Mouse (Mus musculus) hematopoietic stem cell, adult 5-6 weeks (primary cell): ENCODE results near the gene Cd164. TPM values are rescaled to one million over a fixed set of nuclear protein-coding genes. Genes with fewer than 3 reads are reported as not detected.

Source experiments
- ATAC-seq, 2 experiments: fragments of 125-278 bp in 1 of 2; replicated peaks in 1 of 2; 2 replicates each; pipeline ENCODE4 v1.8.0; 2016 to 2017; ENCODE audit warnings: inconsistent platforms in 2 of 2, mild to moderate bottlenecking in 2 of 2, moderate number of reproducible peaks in 2 of 2, low read depth in 1 of 2, moderate TSS enrichment in 1 of 2; ENCODE audit not compliant: low FRiP score in 2 of 2, poor library complexity in 2 of 2, severe bottlenecking in 2 of 2, insufficient read depth in 1 of 2, low TSS enrichment in 1 of 2
- total RNA-seq: library from RNA; stranded (forward); fragments of 172-1452, 232-1000 nt; gene quantifications from 2 replicates; pipeline ENCODE4 v1.2.3, GENCODE M21; 2017

The Cd164 gene
- total RNA-seq, 1 experiment from 2014 or later, result 160 TPM

DNA sequence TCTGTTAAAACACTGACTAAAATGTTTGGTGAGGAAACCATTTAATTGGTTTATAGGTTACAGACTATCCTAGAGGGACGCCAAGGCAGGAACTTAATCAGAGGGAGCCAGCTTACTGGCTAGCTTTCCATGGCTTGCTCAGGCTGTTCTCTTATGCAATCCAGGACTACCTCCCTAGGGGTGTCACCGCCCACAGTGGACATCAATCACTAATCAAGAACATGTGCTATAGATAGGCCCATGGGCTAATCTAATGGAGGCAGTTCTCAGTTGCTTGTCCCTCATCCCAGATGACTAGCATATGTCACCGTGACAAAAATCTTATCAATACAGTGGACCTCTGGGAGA is 18.7 kb downstream of the Cd164 start:
- ATAC-seq, result no peak

DNA sequence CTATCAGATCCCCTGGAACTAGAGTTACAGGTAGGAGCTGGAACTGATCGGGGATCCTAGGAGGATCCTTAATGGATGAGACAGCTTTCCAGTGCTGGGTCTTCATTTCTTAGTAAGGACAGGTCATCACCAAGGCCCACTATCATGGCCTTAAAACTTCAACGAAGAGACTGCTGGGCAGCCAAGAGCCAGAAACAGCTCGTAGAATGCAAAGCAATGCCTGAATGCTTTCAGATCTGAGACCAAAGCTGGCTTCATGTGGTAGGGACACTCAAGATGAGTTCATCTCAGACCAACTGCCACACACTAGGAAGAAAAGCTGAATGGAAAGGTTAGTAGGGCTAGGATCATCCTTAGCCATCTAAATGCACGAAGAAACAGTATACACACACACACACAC is 19.8 kb downstream of the Cd164 start:
- no peak for ATAC-seq

DNA sequence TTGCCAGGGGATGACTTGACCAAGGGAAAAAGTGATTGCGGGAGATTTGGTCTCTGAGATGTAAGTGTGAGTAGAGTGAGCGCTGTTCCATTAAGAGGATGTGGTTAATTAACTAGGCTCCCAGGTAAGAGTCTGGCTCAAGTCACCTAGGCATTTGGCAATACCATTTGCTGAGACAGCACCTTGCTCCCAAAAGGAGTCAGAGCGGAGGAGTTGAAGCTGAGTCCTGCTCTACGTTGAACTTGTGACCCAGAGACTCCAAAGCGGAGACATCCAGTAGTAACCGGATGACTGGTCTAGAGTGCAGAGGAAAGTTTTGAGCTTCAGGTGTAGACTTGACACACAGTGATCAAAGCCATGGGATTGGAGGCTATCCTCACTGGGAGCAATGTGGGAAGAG is 22.8 kb downstream of the Cd164 start:
- no peak for ATAC-seq

DNA sequence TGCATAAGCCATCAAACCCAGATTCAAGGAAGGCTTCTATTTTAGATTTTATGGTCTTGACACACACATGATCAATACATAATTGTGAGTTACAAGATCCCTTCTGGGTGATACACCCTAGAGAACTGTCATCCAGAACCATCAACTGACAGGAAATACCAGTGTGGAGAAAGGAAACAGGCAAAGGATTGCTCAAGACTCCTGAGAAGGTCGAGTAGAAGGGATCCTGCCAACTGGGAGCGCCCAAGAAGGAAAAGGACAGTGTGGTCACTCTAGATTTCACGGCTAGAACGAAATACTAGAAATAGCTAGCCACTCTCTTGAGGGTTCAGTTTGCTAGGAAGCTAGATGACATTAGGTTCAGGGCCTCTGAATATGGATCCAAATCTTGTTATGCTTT is 24.2 kb downstream of the Cd164 start:
- ATAC-seq, result no peak

DNA sequence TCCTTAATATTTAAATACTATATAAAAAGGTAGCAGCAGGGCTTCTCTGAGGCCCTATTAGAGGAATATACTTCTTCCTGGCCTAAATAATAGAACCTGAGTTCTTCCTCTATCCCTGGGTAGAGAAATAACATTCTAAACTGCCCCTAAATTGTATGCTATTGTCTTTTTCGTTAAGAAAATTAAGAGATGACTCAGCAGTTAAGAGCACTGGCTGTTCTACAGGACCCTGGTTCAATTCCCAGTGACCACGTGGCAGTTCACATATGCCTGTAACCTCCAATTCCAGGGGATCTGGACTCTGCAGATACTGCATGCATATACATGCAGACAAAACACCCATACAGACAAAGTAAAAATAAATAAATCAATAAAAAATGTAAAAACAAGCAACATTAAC is 24.6 kb downstream of the Cd164 start:
- ATAC-seq, result no peak

DNA sequence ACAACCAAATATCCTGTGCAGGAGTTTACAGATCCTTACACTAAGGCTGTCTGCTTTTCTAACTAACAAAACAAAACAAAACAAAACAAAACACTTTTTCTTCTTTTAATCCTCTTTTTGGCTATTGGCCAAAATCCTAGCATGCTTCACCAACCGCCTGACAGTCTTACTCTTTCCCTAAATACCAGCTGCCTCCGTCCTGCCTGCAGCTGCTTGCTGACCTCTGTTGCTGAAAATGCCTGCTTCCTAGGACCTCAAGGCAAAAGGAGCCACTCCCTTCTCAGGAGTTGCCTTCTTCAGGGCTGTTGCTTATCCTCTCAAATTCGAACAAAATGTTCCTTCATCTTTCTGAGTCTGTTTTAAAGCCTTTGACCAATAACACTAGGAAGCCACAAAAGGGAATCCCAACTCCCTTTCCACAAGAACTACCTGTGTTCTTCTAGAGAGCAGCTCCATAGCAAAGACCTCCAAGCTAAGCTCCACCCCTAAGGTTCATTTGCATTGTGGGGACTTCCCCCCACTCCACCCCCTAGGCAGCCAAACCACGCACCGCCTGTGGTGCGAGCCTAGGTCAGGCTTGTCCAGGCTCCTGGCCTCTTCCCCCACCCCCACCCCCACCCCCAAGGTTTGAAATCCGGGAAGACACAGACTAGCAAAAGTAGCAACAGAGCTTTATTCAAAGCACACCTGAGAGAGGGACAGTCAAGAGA is 25.4 kb downstream of the Cd164 start:
- ATAC-seq, result peak; percentile 56 to 62; a peak in 2 of 4 replicates

DNA sequence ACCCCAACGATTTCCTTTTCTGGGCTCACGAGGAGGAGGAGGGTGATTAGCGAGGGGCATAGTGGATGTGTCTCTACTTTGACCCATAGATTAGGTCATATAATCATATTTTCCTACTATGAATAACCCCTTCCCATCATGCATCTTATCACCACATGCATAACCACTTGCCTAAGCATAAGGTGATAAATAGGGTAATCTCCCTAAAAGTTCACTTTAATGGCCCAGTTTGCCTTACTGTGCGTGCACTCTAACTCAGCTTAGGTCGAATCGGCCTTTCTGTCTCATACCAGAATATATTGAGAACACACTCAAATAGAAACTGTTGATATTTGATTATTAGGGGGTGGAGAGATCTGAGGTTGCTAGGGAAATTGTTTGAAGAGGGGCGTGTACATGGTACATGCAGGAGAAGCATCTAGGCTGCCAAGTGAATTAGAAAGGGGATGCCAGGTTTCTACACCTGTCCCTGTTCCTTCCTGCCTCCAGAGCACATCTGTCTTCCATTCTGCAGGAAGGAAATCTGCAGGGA is 26.1 kb downstream of the Cd164 start:
- no peak for ATAC-seq

DNA sequence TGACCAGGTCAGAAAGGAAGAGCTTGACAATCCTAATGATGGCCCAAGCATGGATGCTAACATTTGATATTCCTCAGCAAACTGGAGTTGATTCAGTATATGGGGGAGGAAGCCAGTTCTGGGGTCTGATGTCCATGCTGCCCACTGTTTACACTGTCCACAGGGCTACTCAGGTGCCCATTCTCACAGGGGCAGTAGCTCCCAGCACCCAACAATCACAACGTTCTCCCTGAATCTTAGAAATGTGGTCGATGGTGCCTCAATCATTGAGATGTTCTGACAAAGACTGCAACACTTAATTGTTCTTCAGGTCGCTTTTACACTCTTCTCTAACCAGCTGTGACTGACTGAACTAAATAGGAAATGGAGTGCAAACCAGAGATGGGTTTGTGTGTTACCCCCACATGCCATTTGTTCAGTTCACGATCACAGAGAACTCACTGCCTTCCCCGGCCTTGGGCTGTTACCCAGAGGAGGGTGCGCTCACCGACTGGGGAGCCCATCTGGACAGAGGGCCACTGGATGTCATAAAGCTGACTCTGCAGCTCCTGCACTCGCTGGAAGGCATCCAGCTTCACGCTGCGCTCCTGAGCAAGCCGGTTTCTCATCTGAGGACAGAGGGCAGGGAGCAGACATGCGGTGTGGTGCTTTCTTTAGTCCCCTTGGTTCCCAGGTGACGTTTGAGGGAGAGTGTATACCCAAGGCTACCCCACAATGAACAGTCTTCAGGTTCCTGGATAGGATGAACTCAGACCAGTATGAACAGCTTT is 27.4 kb downstream of the Cd164 start:
- no peak for ATAC-seq

DNA sequence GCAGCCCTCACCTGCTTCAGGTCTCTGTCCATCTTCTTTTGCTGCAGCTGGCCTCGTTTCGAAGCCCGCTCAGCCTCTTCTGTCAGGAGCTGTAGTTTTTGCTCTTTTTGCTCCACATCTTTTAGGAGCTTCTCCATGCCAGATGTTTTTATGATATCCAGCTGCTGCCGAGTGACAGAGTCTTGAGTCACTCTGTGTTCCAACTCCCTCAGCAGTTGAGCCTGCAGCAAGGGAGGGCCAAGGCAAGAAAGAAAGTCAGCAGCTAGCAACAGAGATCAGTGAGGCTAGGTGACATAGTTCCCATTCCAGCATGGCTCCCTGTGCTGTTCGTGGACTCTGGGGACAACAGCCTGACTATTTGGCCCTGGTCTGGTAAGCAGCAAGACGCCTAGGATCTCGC is 31.5 kb downstream of the Cd164 start:
- ATAC-seq, result no peak

DNA sequence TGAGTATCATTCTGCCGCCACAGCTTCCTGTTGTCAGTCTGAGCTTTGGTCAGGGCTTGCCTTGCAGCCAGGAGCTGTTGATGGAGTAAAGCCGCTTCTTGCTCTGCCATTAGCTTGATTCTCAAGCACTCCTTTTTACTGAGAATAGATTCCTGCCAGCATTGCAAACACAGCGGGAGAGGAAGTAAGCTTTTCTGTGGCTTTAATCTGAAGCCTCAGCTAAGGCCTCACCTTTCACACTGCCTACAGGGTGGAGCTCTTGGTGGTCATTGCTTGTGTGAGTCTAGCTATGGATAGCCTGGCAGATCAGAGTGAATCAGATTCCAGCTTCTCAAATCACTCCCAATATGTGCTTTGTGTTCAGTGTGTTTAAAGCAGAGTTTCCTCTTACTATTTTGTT is 33.1 kb downstream of the Cd164 start:
- peak; percentile 22 to 29; a peak in 2 of 4 replicates for ATAC-seq

DNA sequence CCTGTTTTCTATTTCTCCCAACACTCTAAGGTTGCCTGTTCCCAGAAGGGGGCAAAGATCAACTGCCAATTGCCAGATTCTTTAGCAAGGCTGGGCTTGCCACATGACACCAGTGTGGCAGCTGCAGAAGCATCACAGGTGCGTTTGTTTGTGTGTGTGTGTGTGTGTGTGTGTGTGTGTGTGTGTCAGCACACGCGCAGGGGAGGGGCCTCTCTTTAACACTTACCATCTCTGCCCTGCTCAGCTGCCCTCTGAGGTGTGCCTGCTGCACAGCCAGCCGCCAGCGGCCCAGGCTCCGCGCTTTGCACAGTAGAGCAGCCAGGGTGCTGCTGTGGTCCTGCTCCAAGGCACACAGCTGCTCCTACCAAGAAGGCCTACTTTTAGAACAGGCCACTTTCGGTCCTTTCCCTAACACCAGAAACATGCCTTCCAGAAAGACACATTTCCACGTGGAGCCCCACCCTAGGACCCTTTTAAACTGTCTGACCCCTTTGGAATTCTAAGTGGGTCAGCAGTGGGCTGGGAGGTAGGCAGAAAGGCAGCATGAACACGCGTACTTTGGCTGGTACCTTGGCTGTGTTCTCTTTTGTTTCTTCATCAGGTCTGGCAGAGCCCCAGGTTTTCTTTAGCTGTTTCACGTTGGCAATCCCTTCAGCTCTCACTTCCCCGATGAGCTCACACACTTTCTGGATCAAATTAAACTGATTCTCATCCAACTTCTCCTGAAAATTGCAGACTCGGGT is 33.8 kb downstream of the Cd164 start:
- no peak for ATAC-seq

DNA sequence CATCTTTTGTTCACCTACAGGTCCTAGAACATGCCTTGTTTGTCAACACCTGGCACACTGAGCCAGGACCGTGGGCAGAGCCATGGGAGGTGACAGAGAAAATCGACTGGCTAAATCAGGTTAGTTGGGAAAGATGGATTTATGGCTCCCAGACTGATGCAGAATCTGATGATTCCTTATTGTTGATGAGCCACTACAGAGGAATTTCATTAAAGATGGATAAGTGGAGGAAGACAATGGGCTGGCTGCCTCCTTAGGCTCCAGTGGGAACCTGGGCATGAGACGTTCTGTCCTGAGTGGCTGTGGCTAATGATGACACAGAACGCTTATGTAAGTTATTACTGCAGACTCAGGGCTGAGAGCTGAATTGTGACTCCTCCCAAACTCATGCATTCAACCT is 34.5 kb downstream of the Cd164 start:
- no peak for ATAC-seq

DNA sequence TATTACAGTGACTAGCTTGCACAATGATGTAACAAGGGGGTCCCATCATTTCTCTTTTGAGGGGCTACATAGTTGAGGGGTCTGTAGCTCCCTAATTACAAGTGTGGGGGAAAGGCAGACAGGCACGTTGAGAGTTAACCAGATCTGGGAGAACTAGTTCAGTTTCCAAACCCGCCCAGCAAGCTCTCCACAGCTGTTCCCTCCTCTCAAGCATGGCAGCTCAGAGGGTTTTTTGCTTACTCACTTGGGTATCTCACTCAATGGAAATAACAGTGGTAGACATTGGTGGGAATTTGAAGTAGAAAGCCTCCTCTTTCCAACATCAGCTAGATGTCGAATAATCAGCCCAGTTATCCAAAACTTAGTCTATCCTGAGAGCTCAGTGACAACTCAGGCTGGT is 35.9 kb downstream of the Cd164 start:
- ATAC-seq, result no peak

DNA sequence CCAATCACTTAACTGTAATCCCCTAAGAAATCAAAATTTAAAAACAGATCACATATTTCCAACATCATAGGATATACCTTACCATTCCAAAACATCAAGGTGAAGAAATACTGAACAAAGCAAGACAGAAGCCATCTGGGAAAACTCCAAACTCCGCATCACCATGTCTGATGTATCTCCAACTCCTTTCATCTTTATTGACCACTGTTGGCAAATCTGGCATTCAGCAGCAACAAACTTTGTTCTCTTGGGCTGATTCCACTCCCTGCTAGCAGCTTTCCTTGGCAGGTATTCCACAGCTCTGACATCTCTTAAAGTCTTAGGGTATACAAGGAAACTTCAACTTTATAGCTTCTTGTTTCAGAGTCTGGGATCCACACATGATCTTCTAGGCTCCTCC is 39.2 kb downstream of the Cd164 start:
- ATAC-seq, result no peak

DNA sequence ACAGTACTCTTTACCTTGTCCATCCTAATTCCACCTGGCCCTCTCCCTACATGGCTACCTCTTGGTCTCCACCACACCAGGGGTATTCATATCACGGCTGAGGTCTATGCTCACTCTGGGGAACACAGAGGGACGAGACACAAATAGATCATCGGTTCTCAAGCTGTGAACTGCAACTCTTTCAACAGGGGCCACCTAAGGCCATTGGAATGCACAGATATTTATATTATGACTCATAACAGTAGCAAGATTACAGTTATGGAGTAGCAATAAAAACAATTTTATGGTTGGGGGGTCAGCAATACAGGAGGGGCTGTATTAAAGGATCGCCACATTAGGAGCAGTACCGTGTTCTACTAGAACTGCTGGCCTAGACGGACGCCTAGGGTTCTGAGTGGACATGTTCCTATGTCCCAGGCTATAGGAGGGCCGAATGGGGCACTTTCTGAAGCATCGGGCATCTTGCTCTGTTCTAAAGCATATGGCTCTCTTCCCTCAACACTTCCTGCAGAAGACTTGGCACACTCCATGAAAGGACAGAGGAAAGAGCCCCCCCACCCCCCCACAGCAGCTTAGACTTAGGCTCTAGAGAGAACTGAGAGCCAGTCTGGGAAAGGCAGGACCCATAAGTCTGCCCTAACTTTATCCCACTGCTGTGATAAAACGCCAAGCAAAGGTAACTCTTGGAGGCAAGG is 42.6 kb downstream of the Cd164 start:
- no peak for ATAC-seq

DNA sequence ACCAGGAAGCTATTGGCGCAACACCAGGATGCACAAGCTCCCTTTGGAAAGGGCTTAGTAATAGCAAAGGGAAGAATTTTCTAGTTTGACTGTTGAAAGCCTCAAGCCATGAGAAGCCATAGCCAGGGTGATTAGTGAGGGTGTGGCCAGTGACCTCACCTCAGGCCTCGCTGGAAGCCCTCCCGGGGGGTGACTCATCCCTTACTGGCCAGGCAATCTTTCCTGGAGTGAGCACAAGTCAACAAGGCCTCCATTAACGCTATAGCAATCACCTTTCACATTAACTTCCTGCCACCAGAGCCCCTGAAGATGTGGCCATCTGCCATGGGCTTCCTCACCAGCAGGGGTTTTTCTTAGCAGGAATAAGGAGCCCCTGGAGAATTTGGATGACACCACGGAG is 45.9 kb downstream of the Cd164 start:
- ATAC-seq, result no peak

DNA sequence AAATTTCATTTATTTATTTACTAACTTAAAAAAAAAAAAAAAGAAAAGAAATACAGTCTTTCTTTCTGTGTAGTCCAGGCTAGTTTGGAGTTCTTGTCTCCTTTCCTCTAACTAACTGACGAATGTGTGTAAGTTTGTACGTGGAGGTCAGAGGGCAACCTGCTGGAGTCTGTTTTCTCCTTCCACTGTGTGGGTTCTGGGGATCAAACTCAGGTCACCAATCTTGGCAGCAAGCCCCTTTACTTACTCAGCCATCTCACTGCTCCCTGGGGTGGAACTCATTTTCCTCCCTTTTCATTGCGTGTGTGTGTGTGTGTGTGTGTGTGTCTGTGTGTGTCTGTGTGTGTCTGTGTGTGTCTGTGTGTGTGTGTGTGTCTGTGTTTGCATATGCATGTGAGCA is 49.1 kb downstream of the Cd164 start:
- no peak for ATAC-seq

DNA sequence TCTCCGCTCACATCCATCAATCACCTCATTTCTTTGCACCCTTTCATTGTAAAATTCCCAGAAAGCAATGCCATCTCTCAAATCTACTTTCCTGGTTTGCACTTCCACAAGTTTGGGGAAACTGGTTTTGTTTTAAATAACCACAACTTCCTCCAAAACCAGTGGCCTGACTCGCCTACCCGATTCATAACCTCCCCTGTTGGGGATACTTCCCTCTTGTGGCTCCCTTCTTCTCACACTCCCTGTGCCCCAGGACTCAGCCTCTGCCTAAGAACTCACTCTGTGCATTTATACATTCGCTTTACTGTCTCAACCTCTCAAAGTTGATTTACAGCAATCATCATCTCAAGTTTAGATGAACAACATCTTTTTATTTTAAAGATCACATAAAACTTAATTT is 51.9 kb downstream of the Cd164 start:
- ATAC-seq, result peak; percentile 50 to 68; a peak in 3 of 4 replicates
